Mouse (Mus musculus): Measurements from ENCODE around the gene Pld3.

- TF ChIP-seq ZC3H11A (IDR thresholded peaks at IDR 0.05; ENCODE audit: borderline replicate concordance, low read depth, low read length) (no peak), CHD2 (IDR thresholded peaks at IDR 0.05; ENCODE audit: low read depth, low read length) (no peak)
Measured at GRCm38 (mm10) chr7:27531707-27532106, 21.3 kb downstream of the Pld3 start.
